Mouse (Mus musculus): ENCODE data around the gene Larp7.
A peak's percentile ranks its signal among the peaks of the same experiment; 100 is the strongest.

Gene Larp7

GRCm38 (mm10) chr3:127552973-127553719, at the start of gene Larp7, which contains the start of gene Zgrf1:
Gene Larp7 (minus strand): TSS chr3:127553349.
Gene Zgrf1 (plus strand): TSS chr3:127553489.
- peak; percentile 99 for DNase-seq (ENCODE audit: low read depth, low spot score)

GRCm38 (mm10) chr3:127597136-127597535, 44.0 kb upstream of the Larp7 start:
- no peak for DNase-seq (ENCODE audit: low read depth, low spot score)

- DNase-seq (ENCODE audit: low read depth, low spot score): peak; percentile 57
Observed at GRCm38 (mm10) chr3:127572557-127572956, 19.4 kb upstream of the Larp7 start.

GRCm38 (mm10) chr3:127565129-127565528, 12.0 kb upstream of the Larp7 start:
- DNase-seq (ENCODE audit: low read depth, low spot score): no peak

GRCm38 (mm10) chr3:127562974-127563373, 9.8 kb upstream of the Larp7 start:
- DNase-seq (ENCODE audit: low read depth, low spot score): no peak

- peak; percentile 39 for DNase-seq (ENCODE audit: low read depth, low spot score)
Observed at GRCm38 (mm10) chr3:127558201-127558600, 5.1 kb upstream of the Larp7 start.

GRCm38 (mm10) chr3:127554723-127555122, 1.6 kb upstream of the Larp7 start:
- DNase-seq (ENCODE audit: low read depth, low spot score): no peak

GRCm38 (mm10) chr3:127553720-127554043, 533 bp upstream of the Larp7 start:
- no peak for DNase-seq (ENCODE audit: low read depth, low spot score)

- DNase-seq (ENCODE audit: low read depth, low spot score): no peak
Observed at GRCm38 (mm10) chr3:127552434-127552972, 646 bp downstream of the Larp7 start.

- DNase-seq (ENCODE audit: low read depth, low spot score): peak; percentile 48
Observed at GRCm38 (mm10) chr3:127547882-127548281, 5.3 kb downstream of the Larp7 start.

- DNase-seq (ENCODE audit: low read depth, low spot score): peak; percentile 93
Observed at GRCm38 (mm10) chr3:127544610-127545121, 8.5 kb downstream of the Larp7 start.

GRCm38 (mm10) chr3:127543976-127544375, 9.2 kb downstream of the Larp7 start:
- no peak for DNase-seq (ENCODE audit: low read depth, low spot score)

- no peak for DNase-seq (ENCODE audit: low read depth, low spot score)
Observed at GRCm38 (mm10) chr3:127539193-127539592, 14.0 kb downstream of the Larp7 start.

- DNase-seq (ENCODE audit: low read depth, low spot score): peak; percentile 55
Observed at GRCm38 (mm10) chr3:127530293-127530692, 22.9 kb downstream of the Larp7 start.

GRCm38 (mm10) chr3:127529824-127530223, 23.3 kb downstream of the Larp7 start:
- DNase-seq (ENCODE audit: low read depth, low spot score): no peak

GRCm38 (mm10) chr3:127529210-127529609, 23.9 kb downstream of the Larp7 start:
- DNase-seq (ENCODE audit: low read depth, low spot score): no peak

- no peak for DNase-seq (ENCODE audit: low read depth, low spot score)
Observed at GRCm38 (mm10) chr3:127527465-127528034, 25.6 kb downstream of the Larp7 start.

GRCm38 (mm10) chr3:127525188-127525819, 27.8 kb downstream of the Larp7 start:
- no peak for DNase-seq (ENCODE audit: low read depth, low spot score)

- DNase-seq (ENCODE audit: low read depth, low spot score): no peak
Observed at GRCm38 (mm10) chr3:127521156-127521555, 32.0 kb downstream of the Larp7 start.

GRCm38 (mm10) chr3:127520300-127520699, 32.8 kb downstream of the Larp7 start:
- no peak for DNase-seq (ENCODE audit: low read depth, low spot score)

- DNase-seq (ENCODE audit: low read depth, low spot score): no peak
Observed at GRCm38 (mm10) chr3:127515251-127515650, 37.9 kb downstream of the Larp7 start.

GRCm38 (mm10) chr3:127513699-127514098, 39.5 kb downstream of the Larp7 start:
- no peak for DNase-seq (ENCODE audit: low read depth, low spot score)

All from ES-CJ7 (cell line).